Mouse (Mus musculus): Measurements from ENCODE around the gene Drd3. TPM values are rescaled to one million over a fixed set of nuclear protein-coding genes. Genes with fewer than 3 reads are reported as not detected.

The Drd3 gene
- polyA plus RNA-seq, 1 experiment from 2014 or later: not detected

DNA sequence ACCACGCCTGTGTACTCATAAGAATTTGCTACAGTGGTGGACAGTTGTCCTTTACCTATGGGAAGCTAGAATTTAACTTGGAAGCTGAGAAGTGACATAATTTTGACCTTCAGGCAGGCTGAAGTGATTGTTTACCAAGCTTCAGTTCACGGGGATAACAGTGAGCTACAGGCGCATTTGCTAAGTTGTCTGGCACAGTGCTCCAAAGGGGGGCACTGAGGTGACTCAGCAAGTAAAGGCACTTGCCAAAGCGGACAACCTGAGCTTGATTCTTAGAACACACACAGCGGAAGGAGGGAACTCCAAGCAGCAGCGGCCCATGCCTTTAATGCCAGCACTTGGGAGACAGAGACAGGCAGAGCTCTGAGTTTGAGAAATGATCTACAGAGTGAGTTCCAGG lies 106.8 kb downstream of the Drd3 start:
- ATAC-seq (ENCODE audit: low FRiP score, low read depth): no peak
- Histone ChIP-seq H3K4me3 (no peak overlapping the region), H3K27me3 (no peaks in the 10 kb centered on the region), H3K4me2 (no peak overlapping the region), H3K4me1 (replicated peaks) (no peaks in the 10 kb centered on the region), H3K9ac (no peak overlapping the region), H3K36me3 (peaks cover 23% of the 10 kb centered on the region), H3K9me3 (no peaks in the 10 kb centered on the region), H3K27ac (replicated peaks) (no peak overlapping the region)
- 82% methylated on average over 6 of the region's 6 CpGs for WGBS

DNA sequence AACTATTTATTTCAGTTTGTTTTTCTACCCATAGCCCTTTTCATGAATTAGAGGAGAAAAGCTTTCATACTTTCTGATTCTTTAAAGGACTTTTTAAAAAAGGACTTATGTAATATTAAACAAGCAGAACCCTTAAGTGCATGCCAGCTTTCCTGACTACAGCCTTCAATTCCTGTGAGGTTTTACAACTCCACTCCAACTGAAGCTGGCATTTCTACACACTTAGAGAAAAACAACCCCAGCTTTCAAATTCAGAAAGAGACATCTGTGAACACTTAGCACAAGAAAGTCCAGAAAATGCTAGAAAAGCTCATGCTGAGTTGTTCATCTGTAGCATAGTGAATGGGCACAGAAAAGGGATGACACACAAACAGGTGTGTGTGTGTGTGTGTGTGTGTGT lies 116.0 kb downstream of the Drd3 start:
- H3K9me3 ChIP-seq: no peaks in the 10 kb centered on the region
- H3K4me1 ChIP-seq (replicated peaks): no peaks in the 10 kb centered on the region
- ATAC-seq (ENCODE audit: low FRiP score, low read depth): no peak
- H3K9ac ChIP-seq: no peak overlapping the region
- no peaks in the 10 kb centered on the region for H3K27me3 ChIP-seq
- H3K27ac ChIP-seq (replicated peaks): no peak overlapping the region
- H3K4me2 ChIP-seq: no peak overlapping the region
- no peak overlapping the region for H3K4me3 ChIP-seq
- peaks cover 37% of the 10 kb centered on the region for H3K36me3 ChIP-seq

DNA sequence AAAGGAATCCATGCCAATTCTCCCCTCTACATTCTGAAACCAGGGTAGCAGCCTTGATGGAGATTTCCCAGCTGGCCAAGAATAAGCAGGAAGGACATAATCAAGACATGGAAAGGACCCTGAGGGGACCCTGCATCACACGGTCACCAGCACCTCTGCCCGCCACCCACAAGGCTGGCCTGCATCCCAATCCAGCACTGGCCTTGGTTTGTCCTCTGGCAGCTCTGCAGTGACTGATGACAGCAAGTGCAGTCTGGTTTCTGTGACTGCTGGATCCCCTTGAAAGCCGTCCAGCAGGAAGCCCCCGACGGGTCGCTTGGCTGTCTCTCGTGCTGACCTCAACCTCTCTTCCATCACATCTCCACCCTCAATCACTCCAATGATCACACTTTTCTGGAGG lies 117.6 kb downstream of the Drd3 start:
- H3K27ac ChIP-seq (replicated peaks): no peak overlapping the region
- H3K27me3 ChIP-seq: no peaks in the 10 kb centered on the region
- no peak overlapping the region for H3K4me3 ChIP-seq
- H3K36me3 ChIP-seq: peaks cover 49% of the 10 kb centered on the region
- ATAC-seq (ENCODE audit: low FRiP score, low read depth): no peak
- H3K9ac ChIP-seq: no peak overlapping the region
- no peaks in the 10 kb centered on the region for H3K4me1 ChIP-seq (replicated peaks)
- no peak overlapping the region for H3K4me2 ChIP-seq
- no peaks in the 10 kb centered on the region for H3K9me3 ChIP-seq
- WGBS: 94% methylated on average over 7 of the region's 7 CpGs

Small RNA genes within 50 kb of the gene (microRNA-seq; reads per million reads assigned to microRNA genes)
- gene Gm25996: not detected

Other genes starting within 250 kb of the Drd3 start
- gene Tigit, start 89.9 kb upstream of the Drd3 start, polyA plus RNA-seq (2015; fragmentation: Nextera tagmentation; extraction: Ambion mirVana): 0.17 TPM in 1 of 2 replicates, not detected in the other
- gene Ccdc191, start 135.8 kb downstream of the Drd3 start, polyA plus RNA-seq (2015; fragmentation: Nextera tagmentation; extraction: Ambion mirVana): 8.9 and 9.2 TPM in 2 replicates
- gene Qtrt2, start 172.8 kb downstream of the Drd3 start, polyA plus RNA-seq (2015; fragmentation: Nextera tagmentation; extraction: Ambion mirVana): 16.6 and 19.5 TPM in 2 replicates
- gene Zdhhc23, start 225.8 kb downstream of the Drd3 start, polyA plus RNA-seq (2015; fragmentation: Nextera tagmentation; extraction: Ambion mirVana): 3.6 and 3.8 TPM in 2 replicates